Mouse (Mus musculus) myocyte (in vitro differentiated cells): ENCODE measurements around the gene Gm3646. TPM values are rescaled to one million over a fixed set of nuclear protein-coding genes. Genes with fewer than 3 reads are reported as not detected.
A peak's percentile ranks its signal among the peaks of the same experiment; 100 is the strongest.

Source experiments
- H3K27me3 ChIP-seq: one replicate; pipeline ENCODE4 v1.6.1; 2011; ENCODE audit not compliant: control insufficient read depth, insufficient read depth, insufficient read length
- H3K36me3 ChIP-seq: one replicate; pipeline ENCODE4 v1.6.1; 2011; ENCODE audit not compliant: control insufficient read depth, insufficient read depth
- H3K4me2 ChIP-seq: one replicate; pipeline ENCODE4 v1.6.1; 2011; ENCODE audit warnings: low read depth, control low read depth
- H3K4me3 ChIP-seq: one replicate; pipeline ENCODE4 v1.5.1; 2011; ENCODE audit warnings: mild to moderate bottlenecking, control low read depth, moderate library complexity
- H3K79me2 ChIP-seq: one replicate; pipeline ENCODE4 v1.6.1; 2011; ENCODE audit not compliant: control insufficient read depth, insufficient read depth
- H3ac ChIP-seq: one replicate; pipeline ENCODE4 v1.6.1; 2011; ENCODE audit not compliant: control insufficient read depth, insufficient read length
- CEBPB ChIP-seq: IDR thresholded peaks from 2 replicates; pipeline ENCODE4 v1.6.1; 2011; ENCODE audit warnings: mild to moderate bottlenecking, moderate library complexity; ENCODE audit not compliant: poor library complexity, insufficient read depth, severe bottlenecking
- E2F4 ChIP-seq: IDR thresholded peaks from one replicate; pipeline ENCODE4 v1.6.1; 2011; ENCODE audit warnings: mild to moderate bottlenecking, control low read depth, moderate library complexity; ENCODE audit not compliant: insufficient read depth
- MAX ChIP-seq: IDR thresholded peaks from one replicate; pipeline ENCODE4 v1.6.1; 2011; ENCODE audit warnings: low read depth, mild to moderate bottlenecking, control low read depth
- MYOD1 ChIP-seq, 3 experiments: IDR thresholded peaks; one replicate each; pipeline ENCODE4 v1.6.1; 2011; ENCODE audit warnings: control low read depth in 2 of 3, low read depth in 2 of 3, mild to moderate bottlenecking in 2 of 3, moderate library complexity in 1 of 3; ENCODE audit not compliant: insufficient read length in 2 of 3, control insufficient read depth in 1 of 3
- MYOG ChIP-seq, 3 experiments: IDR thresholded peaks; one replicate each; pipeline ENCODE4 v1.6.1; 2011; ENCODE audit warnings: control low read depth in 2 of 3, low read depth in 2 of 3, mild to moderate bottlenecking in 2 of 3; ENCODE audit not compliant: insufficient read length in 2 of 3, control insufficient read depth in 1 of 3, insufficient read depth in 1 of 3
- POLR2A ChIP-seq: IDR thresholded peaks from one replicate; pipeline ENCODE4 v1.6.1; 2011; ENCODE audit warnings: low read depth, mild to moderate bottlenecking, control low read depth, moderate library complexity; ENCODE audit not compliant: insufficient read length
- POLR2AphosphoS2 ChIP-seq: IDR thresholded peaks from one replicate; pipeline ENCODE4 v1.6.1; 2011; ENCODE audit warnings: low read depth, control low read depth; ENCODE audit not compliant: insufficient read length
- REST ChIP-seq: IDR thresholded peaks from one replicate; pipeline ENCODE4 v1.6.1; 2011; ENCODE audit warnings: mild to moderate bottlenecking, control low read depth, moderate library complexity; ENCODE audit not compliant: insufficient read depth, insufficient read length
- SRF ChIP-seq: IDR thresholded peaks from one replicate; pipeline ENCODE4 v1.6.1; 2011; ENCODE audit warnings: low read depth; ENCODE audit not compliant: control insufficient read depth, insufficient read length
- TCF12 ChIP-seq: IDR thresholded peaks from one replicate; pipeline ENCODE4 v1.6.1; 2011; ENCODE audit warnings: mild to moderate bottlenecking, control low read depth; ENCODE audit not compliant: poor library complexity, insufficient read depth, severe bottlenecking
- TCF3 ChIP-seq: IDR thresholded peaks from one replicate; pipeline ENCODE4 v1.6.1; 2011; ENCODE audit warnings: low read depth, control low read depth; ENCODE audit not compliant: insufficient read length
- USF1 ChIP-seq: IDR thresholded peaks from one replicate; pipeline ENCODE4 v1.6.1; 2011; ENCODE audit warnings: low read depth, mild to moderate bottlenecking, control low read depth, moderate library complexity
- polyA plus RNA-seq: library from polyadenylated mRNA; unstranded; fragments of >200 nt; fragmentation: generic; extraction: Trizol; gene quantifications from one replicate; pipeline ENCODE4 v1.2.1, GENCODE M21; 2012; ENCODE audit warnings: missing spikeins

Gm3646 gene
- polyA plus RNA-seq, 1 experiment: 0.20 TPM

DNA sequence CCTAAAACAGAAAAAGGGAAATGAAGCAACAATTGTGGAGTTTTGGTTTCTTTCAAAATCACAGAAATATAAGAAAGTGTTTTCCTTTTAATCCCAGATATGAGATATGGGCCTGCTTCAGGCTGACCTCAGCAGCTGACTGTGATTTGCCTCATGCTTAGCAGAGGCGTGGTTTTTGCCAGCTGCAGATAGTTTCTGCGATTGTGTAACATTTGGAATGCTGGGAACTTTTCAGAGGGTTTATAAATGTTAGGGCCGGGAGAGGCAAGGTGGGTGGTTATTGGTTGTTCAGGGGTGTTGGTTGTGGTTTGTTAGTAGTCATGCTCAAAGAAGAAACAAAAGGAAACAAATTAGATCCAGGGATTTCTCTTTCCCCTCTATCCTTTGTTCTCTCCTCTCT, 37.1 kb downstream of the Gm3646 start:
- H3K27me3 ChIP-seq: no peaks in the 10 kb centered on the region
- no peak overlapping the region for H3K4me2 ChIP-seq
- H3K4me3 ChIP-seq: no peak overlapping the region
- no peaks in the 10 kb centered on the region for H3K36me3 ChIP-seq
- no peaks in the 10 kb centered on the region for H3K79me2 ChIP-seq
- no peak for TF ChIP-seq USF1
- TF ChIP-seq POLR2A: no peak
- TF ChIP-seq MYOG (IDR thresholded peaks at IDR 0.05; ENCODE audit: control insufficient read depth in 1 of 3, insufficient read depth in 1 of 3, insufficient read length in 2 of 3, low read depth in 2 of 3): peak in 1 of 3 experiments; percentile 50
- peak in 2 of 3 experiments; percentile 17 to 47 for TF ChIP-seq MYOD1 (IDR thresholded peaks at IDR 0.05; ENCODE audit: control insufficient read depth in 1 of 3, insufficient read length in 2 of 3, low read depth in 2 of 3)
- TF ChIP-seq CEBPB: peak; percentile 71; the same call in 1 of the 2 replicates
- H3ac ChIP-seq: no peak overlapping the region

DNA sequence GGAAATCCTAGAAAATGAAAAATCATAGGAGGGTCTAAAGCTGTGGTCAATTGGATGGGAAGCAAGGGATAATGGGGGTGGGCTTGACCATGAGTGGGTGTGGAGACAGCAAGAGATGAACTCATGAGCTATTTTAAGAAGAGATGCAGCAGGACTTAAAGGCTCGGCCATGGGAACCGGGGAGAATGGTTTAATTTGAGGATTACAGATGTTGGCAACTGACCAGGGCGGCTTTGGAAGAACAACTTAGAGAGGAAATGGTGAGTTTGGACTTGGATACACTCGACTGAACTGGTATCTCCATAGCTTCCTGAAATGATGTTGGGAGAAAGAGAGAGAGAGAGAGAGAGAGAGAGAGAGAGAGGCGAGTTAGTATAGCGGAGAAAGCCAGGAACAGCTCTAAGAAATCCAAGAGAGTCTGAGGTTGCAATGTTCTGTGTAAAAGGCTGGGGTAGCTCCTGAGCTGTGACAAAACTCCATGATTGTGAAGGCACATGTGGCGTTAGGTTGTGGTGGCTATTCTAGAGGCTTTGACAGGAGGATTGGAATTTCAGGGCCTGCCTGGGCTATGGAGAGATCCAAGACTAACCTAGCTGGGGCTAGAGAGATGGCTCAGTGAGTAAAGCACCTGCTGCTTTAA, 39.2 kb downstream of the Gm3646 start:
- Histone ChIP-seq H3ac (no peak overlapping the region), H3K36me3 (no peaks in the 10 kb centered on the region), H3K79me2 (no peaks in the 10 kb centered on the region), H3K4me3 (no peak overlapping the region), H3K4me2 (no peak overlapping the region), H3K27me3 (no peaks in the 10 kb centered on the region)
- TF ChIP-seq TCF12: no peak
- TF ChIP-seq MAX: no peak
- TF ChIP-seq POLR2A: no peak
- TF ChIP-seq REST: no peak
- no peak for TF ChIP-seq CEBPB

DNA sequence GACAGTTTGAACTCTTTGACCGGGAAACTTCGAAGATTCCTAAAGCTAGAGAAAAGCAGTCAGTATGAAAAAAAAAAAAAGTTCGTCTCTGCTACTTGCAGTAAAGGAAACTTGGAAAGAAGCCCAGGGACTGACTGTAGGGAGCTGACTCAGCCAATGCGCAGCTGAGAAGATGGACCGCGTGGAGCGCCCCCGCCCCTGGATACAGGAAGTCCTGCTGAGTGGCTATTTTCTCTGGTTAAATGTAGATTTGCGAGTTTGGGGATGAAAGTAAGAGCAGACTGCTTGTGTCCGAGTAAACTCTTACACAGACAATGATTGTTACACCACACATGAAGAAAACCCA, 43.1 kb downstream of the Gm3646 start:
- peak overlapping the region; percentile 25 for H3ac ChIP-seq
- H3K27me3 ChIP-seq: no peaks in the 10 kb centered on the region
- H3K4me2 ChIP-seq: peak overlapping the region; percentile 94
- no peaks in the 10 kb centered on the region for H3K36me3 ChIP-seq
- H3K4me3 ChIP-seq: peak overlapping the region; percentile 17
- TF ChIP-seq USF1: peak; percentile 28
- peak in 1 of 3 experiments; percentile 54 for TF ChIP-seq MYOG (IDR thresholded peaks at IDR 0.05; ENCODE audit: control insufficient read depth in 1 of 3, insufficient read depth in 1 of 3, insufficient read length in 2 of 3, low read depth in 2 of 3)
- TF ChIP-seq MYOD1 (IDR thresholded peaks at IDR 0.05; ENCODE audit: control insufficient read depth in 1 of 3, insufficient read length in 2 of 3, low read depth in 2 of 3): peak in 1 of 3 experiments; percentile 31
- no peak for TF ChIP-seq TCF12
- TF ChIP-seq TCF3: no peak
- H3K79me2 ChIP-seq: no peaks in the 10 kb centered on the region

DNA sequence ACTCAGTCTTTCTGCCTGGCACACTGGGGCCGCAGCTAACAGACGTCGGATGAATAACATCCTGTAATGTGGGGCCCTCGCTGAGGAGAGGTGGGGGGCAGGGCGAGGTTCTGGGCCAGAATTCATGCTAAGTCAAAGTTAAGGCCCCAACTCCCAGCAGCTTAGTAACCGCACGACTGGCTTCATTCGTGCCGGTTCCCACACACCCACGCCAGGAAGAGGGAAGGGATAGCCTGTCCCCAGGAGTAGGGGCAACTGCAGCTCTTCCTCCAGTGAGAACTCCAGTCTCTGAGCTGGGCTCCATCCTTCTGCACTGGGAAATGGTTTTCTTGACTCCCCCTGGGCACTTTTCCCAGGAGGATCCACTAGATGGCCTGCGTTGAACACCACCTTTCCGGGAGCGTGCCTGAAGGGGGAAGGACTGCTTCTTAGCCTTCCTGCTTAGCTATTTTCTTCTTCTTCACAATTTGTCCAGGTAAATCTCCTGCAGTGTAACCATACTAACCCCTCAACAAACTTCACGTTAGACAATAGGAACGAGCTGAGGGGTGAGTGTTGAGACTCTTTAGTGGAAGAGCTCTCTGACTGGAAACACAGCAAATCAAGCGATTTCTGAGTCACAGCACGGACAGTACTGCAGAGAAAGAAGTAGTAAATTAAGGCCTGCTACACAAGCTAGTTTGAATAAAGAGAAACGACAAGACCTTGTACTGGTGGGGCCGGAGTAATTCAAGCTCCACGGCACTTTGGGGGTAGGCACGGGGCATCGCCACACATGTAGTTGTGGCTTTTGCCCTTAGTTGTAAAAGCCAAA, 43.7 kb downstream of the Gm3646 start:
- H3K36me3 ChIP-seq: no peaks in the 10 kb centered on the region
- no peak for TF ChIP-seq POLR2AphosphoS2
- TF ChIP-seq SRF: peak; percentile 30
- peak overlapping the region; percentile 25 for H3ac ChIP-seq
- H3K4me2 ChIP-seq: peak overlapping the region; percentile 94
- H3K27me3 ChIP-seq: no peaks in the 10 kb centered on the region
- H3K79me2 ChIP-seq: no peaks in the 10 kb centered on the region
- H3K4me3 ChIP-seq: peak overlapping the region; percentile 17

DNA sequence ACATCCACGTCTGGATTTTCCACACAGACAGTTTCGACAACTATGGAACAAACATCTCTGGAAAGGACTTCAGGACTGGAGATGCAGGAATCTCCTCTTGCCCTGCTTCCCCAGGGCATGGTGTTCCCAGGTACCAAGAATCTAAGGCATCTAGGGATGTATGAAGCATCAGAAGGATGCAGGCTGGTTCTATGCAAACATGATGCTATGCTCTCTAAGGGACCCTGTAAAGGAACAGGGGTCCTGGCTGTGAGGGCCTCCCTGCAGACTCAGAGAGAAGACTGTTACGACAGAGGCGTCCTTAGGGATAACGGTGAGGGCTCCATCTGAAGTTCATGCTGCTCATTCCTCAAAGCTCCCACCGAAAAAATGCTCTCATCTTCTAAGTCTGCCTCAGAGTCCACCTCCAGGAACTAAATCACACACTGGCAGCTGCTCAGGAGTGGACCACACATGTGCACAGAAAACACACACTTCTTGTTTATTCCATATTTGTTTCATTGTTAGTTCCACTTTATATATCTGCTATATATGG, 44.9 kb downstream of the Gm3646 start:
- Histone ChIP-seq H3K27me3 (no peaks in the 10 kb centered on the region), H3K4me2 (peak overlapping the region; percentile 76), H3K79me2 (no peaks in the 10 kb centered on the region), H3ac (no peak overlapping the region), H3K4me3 (no peak overlapping the region), H3K36me3 (no peaks in the 10 kb centered on the region)
- TF ChIP-seq MYOD1 (IDR thresholded peaks at IDR 0.05; ENCODE audit: control insufficient read depth in 1 of 3, insufficient read length in 2 of 3, low read depth in 2 of 3): no peak
- no peak for TF ChIP-seq MYOG (IDR thresholded peaks at IDR 0.05; ENCODE audit: control insufficient read depth in 1 of 3, insufficient read depth in 1 of 3, insufficient read length in 2 of 3, low read depth in 2 of 3)
- no peak for TF ChIP-seq MAX
- no peak for TF ChIP-seq POLR2A
- no peak for TF ChIP-seq USF1
- TF ChIP-seq REST: no peak
- TF ChIP-seq E2F4: no peak
- TF ChIP-seq POLR2AphosphoS2: no peak
- TF ChIP-seq TCF3: no peak
